Mouse (Mus musculus) MEL (cell line): ENCODE results near the gene Gm44973. TPM values are rescaled to one million over a fixed set of nuclear protein-coding genes. Genes with fewer than 3 reads are reported as not detected.

Source experiments
- DNase-seq: peaks from one replicate; pipeline ENCODE4 v3.0.0; 2011; ENCODE audit warnings: low read depth, low spot score
- H3K27ac ChIP-seq: 2 replicates; pipeline ENCODE4 v1.5.1; 2012; ENCODE audit warnings: low read depth, mild to moderate bottlenecking, control low read depth, low read length, moderate library complexity; ENCODE audit not compliant: control insufficient read depth
- H3K27me3 ChIP-seq, 2 experiments: fragments of 150-350 bp in 1 of 2; sonication (generic) in 1 of 2; 2 replicates each; pipeline ENCODE4 v1.6.1; 2012; ENCODE audit warnings: low read length in 2 of 2, mild to moderate bottlenecking in 2 of 2, improper control_type of control experiment in 1 of 2, moderate library complexity in 1 of 2; ENCODE audit not compliant: insufficient read depth in 2 of 2, control insufficient read depth in 1 of 2
- H3K36me3 ChIP-seq, 2 experiments: 2 replicates each; pipeline ENCODE4 v1.6.1; 2012 to 2014; ENCODE audit warnings: low read length in 2 of 2, improper control_type of control experiment in 1 of 2, inconsistent platforms in 1 of 2, mild to moderate bottlenecking in 1 of 2; ENCODE audit not compliant: insufficient read depth in 2 of 2, control insufficient read depth in 1 of 2
- H3K4me1 ChIP-seq, 2 experiments: fragments of 150-350 bp in 1 of 2; sonication (generic) in 1 of 2; 2 replicates each; pipeline ENCODE4 v1.6.1; 2012; ENCODE audit warnings: low read length in 2 of 2, improper control_type of control experiment in 1 of 2, mild to moderate bottlenecking in 1 of 2; ENCODE audit not compliant: insufficient read depth in 2 of 2, control insufficient read depth in 1 of 2
- H3K4me3 ChIP-seq, 2 experiments: fragments of 150-350 bp in 1 of 2; sonication (generic) in 1 of 2; 2 replicates each; pipeline ENCODE4 v1.5.1; 2012; ENCODE audit warnings: low read depth in 2 of 2, low read length in 2 of 2, mild to moderate bottlenecking in 2 of 2, moderate library complexity in 2 of 2, control low read depth in 1 of 2, improper control_type of control experiment in 1 of 2; ENCODE audit not compliant: control insufficient read depth in 1 of 2, insufficient read depth in 1 of 2
- H3K79me2 ChIP-seq: 2 replicates; pipeline ENCODE4 v1.6.1; 2012; ENCODE audit warnings: mild to moderate bottlenecking, low read length, moderate library complexity; ENCODE audit not compliant: control insufficient read depth, poor library complexity, insufficient read depth
- H3K9ac ChIP-seq: 2 replicates; pipeline ENCODE4 v1.6.1; 2012; ENCODE audit warnings: low read depth, mild to moderate bottlenecking, control low read depth, low read length, moderate library complexity; ENCODE audit not compliant: control insufficient read depth, poor library complexity, severe bottlenecking
- H3K9me3 ChIP-seq: fragments of 150-350 bp; sonication (generic); replicated peaks from 2 replicates; pipeline ENCODE4 v1.6.1; 2012; ENCODE audit warnings: mild to moderate bottlenecking, low read length, improper control_type of control experiment, moderate library complexity; ENCODE audit not compliant: insufficient read depth
- CHD1 ChIP-seq: IDR thresholded peaks from 2 replicates; pipeline ENCODE4 v1.6.1; 2012; ENCODE audit warnings: low read depth, mild to moderate bottlenecking, inconsistent platforms, low read length, improper control_type of control experiment
- CTCF ChIP-seq, 3 experiments: IDR thresholded peaks in 2 of 3; conservative IDR thresholded peaks in 1 of 3; 2 replicates each; pipeline ENCODE4 v1.5.1; 2011 to 2012; ENCODE audit warnings: low read length in 3 of 3, low read depth in 2 of 3, mild to moderate bottlenecking in 2 of 3, improper control_type of control experiment in 1 of 3, inconsistent platforms in 1 of 3, mixed read lengths in 1 of 3, moderate library complexity in 1 of 3; ENCODE audit not compliant: control insufficient read depth in 1 of 3, insufficient read depth in 1 of 3, poor library complexity in 1 of 3, severe bottlenecking in 1 of 3
- E2F4 ChIP-seq: IDR thresholded peaks from 2 replicates; pipeline ENCODE4 v1.6.1; 2011; ENCODE audit warnings: low read depth, low read length, improper control_type of control experiment, borderline replicate concordance
- ELF1 ChIP-seq: IDR thresholded peaks from 2 replicates; pipeline ENCODE4 v1.6.1; 2014; ENCODE audit warnings: low read depth, mild to moderate bottlenecking, inconsistent platforms, low read length, improper control_type of control experiment, moderate library complexity
- GABPA ChIP-seq: IDR thresholded peaks from 2 replicates; pipeline ENCODE4 v1.6.1; 2012; ENCODE audit warnings: low read depth, mild to moderate bottlenecking, inconsistent platforms, low read length, improper control_type of control experiment, moderate library complexity
- HCFC1 ChIP-seq: IDR thresholded peaks from 2 replicates; pipeline ENCODE4 v1.6.1; 2012; ENCODE audit warnings: low read depth, mild to moderate bottlenecking, inconsistent platforms, low read length, improper control_type of control experiment, moderate library complexity
- JUND ChIP-seq: IDR thresholded peaks from 2 replicates; pipeline ENCODE4 v1.6.1; 2011; ENCODE audit warnings: low read depth, mild to moderate bottlenecking, improper control_type of control experiment, low read length
- KAT2A ChIP-seq: conservative IDR thresholded peaks from 2 replicates; pipeline ENCODE4 v1.6.1; 2012; ENCODE audit warnings: low read depth, low read length, improper control_type of control experiment, inconsistent platforms
- MAFK ChIP-seq: IDR thresholded peaks from 2 replicates; pipeline ENCODE4 v1.6.1; 2011; ENCODE audit warnings: low read depth, mild to moderate bottlenecking, low read length, improper control_type of control experiment, borderline replicate concordance
- MAX ChIP-seq: IDR thresholded peaks from 2 replicates; pipeline ENCODE4 v1.6.1; 2011; ENCODE audit warnings: low read length, improper control_type of control experiment
- MAZ ChIP-seq: IDR thresholded peaks from 2 replicates; pipeline ENCODE4 v1.6.1; 2012; ENCODE audit warnings: low read depth, mild to moderate bottlenecking, inconsistent platforms, low read length, improper control_type of control experiment
- MEF2A ChIP-seq: IDR thresholded peaks from 2 replicates; pipeline ENCODE4 v1.6.1; 2014; ENCODE audit warnings: low read depth, mild to moderate bottlenecking, inconsistent platforms, low read length, improper control_type of control experiment; ENCODE audit not compliant: poor library complexity, insufficient replicate concordance, severe bottlenecking; ENCODE audit errors: extremely low read depth
- MXI1 ChIP-seq: IDR thresholded peaks from 2 replicates; pipeline ENCODE4 v1.6.1; 2011; ENCODE audit warnings: mild to moderate bottlenecking, low read depth, low read length, improper control_type of control experiment
- MYB ChIP-seq: IDR thresholded peaks from 2 replicates; pipeline ENCODE4 v1.6.1; 2011; ENCODE audit warnings: mild to moderate bottlenecking, low read depth, low read length, improper control_type of control experiment
- NELFE ChIP-seq: IDR thresholded peaks from 2 replicates; pipeline ENCODE4 v1.6.1; 2011; ENCODE audit warnings: low read depth, low read length, improper control_type of control experiment
- NRF1 ChIP-seq: IDR thresholded peaks from 2 replicates; pipeline ENCODE4 v1.6.1; 2014; ENCODE audit warnings: low read depth, mild to moderate bottlenecking, inconsistent platforms, low read length, improper control_type of control experiment, moderate library complexity; ENCODE audit not compliant: poor library complexity, insufficient read depth, severe bottlenecking
- RCOR1 ChIP-seq: IDR thresholded peaks from 2 replicates; pipeline ENCODE4 v1.6.1; 2012; ENCODE audit warnings: low read depth, mild to moderate bottlenecking, inconsistent platforms, low read length, improper control_type of control experiment
- SIN3A ChIP-seq: IDR thresholded peaks from 2 replicates; pipeline ENCODE4 v1.6.1; 2012; ENCODE audit warnings: low read length, improper control_type of control experiment, inconsistent platforms
- SMC3 ChIP-seq: IDR thresholded peaks from 2 replicates; pipeline ENCODE4 v1.6.1; 2011; ENCODE audit warnings: low read depth, low read length, improper control_type of control experiment
- TAL1 ChIP-seq: IDR thresholded peaks from 2 replicates; pipeline ENCODE4 v1.6.1; 2012; ENCODE audit warnings: mild to moderate bottlenecking, inconsistent platforms, low read length, moderate library complexity, mixed read lengths
- TCF12 ChIP-seq: IDR thresholded peaks from 2 replicates; pipeline ENCODE4 v1.6.1; 2014; ENCODE audit warnings: low read depth, mild to moderate bottlenecking, inconsistent platforms, low read length, improper control_type of control experiment, moderate library complexity
- UBTF ChIP-seq: IDR thresholded peaks from 2 replicates; pipeline ENCODE4 v1.6.1; 2012; ENCODE audit warnings: low read depth, mild to moderate bottlenecking, inconsistent platforms, low read length, improper control_type of control experiment, moderate library complexity, borderline replicate concordance; ENCODE audit not compliant: insufficient read depth
- USF1 ChIP-seq: IDR thresholded peaks from 2 replicates; pipeline ENCODE4 v1.6.1; 2014; ENCODE audit warnings: low read depth, mild to moderate bottlenecking, inconsistent platforms, low read length, improper control_type of control experiment, moderate library complexity
- ZKSCAN1 ChIP-seq: IDR thresholded peaks from 2 replicates; pipeline ENCODE4 v1.6.1; 2012; ENCODE audit warnings: low read depth, mild to moderate bottlenecking, inconsistent platforms, low read length, improper control_type of control experiment, moderate library complexity
- ZNF384 ChIP-seq: IDR thresholded peaks from 2 replicates; pipeline ENCODE4 v1.6.1; 2012; ENCODE audit warnings: low read depth, mild to moderate bottlenecking, inconsistent platforms, low read length, improper control_type of control experiment
- polyA plus RNA-seq, 2 experiments: library from polyadenylated mRNA; stranded (reverse) in 1 of 2; unstranded in 1 of 2; fragments of >175 nt in 1 of 2; fragments of >200 nt in 1 of 2; gene quantifications; 2 replicates each; pipeline versions ENCODE4 v1.2.1 to v1.2.4; 2012; ENCODE audit warnings: low replicate concordance in 2 of 2, low read depth in 1 of 2; ENCODE audit not compliant: insufficient read length in 2 of 2, insufficient read depth in 1 of 2, missing spikeins in 1 of 2
- total RNA-seq: library from RNA; depleted of rRNA; stranded (reverse); fragments of 300-350 nt; gene quantifications from 2 replicates; pipeline ENCODE4 v1.2.3, GENCODE M21; 2012

Gene Gm44973
- total and polyA plus RNA-seq, 3 experiments = 7.9 TPM; not detected in 2

GRCm38 (mm10) chr7:5029946-5030345 lies 14.7 kb downstream of the Gm44973 start:
- Histone ChIP-seq H3K27ac (no peak overlapping the region), H3K9me3 (no peaks in the 10 kb centered on the region), H3K36me3 (peaks cover 0 to 2% of the 10 kb centered on the region in 2 experiments; a peak in 1 of 4 replicates), H3K4me1 (no peaks in the 10 kb centered on the region), H3K4me3 (no peak overlapping the region), H3K79me2 (no peaks in the 10 kb centered on the region; the same call in 1 of the 2 replicates), H3K27me3 (no peaks in the 10 kb centered on the region), H3K9ac (no peak overlapping the region)
- TF ChIP-seq SMC3 (no peak), MYB (no peak), ELF1 (no peak), UBTF (no peak), CHD1 (no peak), KAT2A (no peak), HCFC1 (no peak), ZKSCAN1 (no peak), MAFK (no peak)
- DNase-seq = no peak

GRCm38 (mm10) chr7:5030554-5031275 lies 15.4 kb downstream of the Gm44973 start:
- no peak for TF ChIP-seq MAZ
- no peak for TF ChIP-seq CHD1
- TF ChIP-seq JUND = no peak
- no peak for TF ChIP-seq MXI1
- no peak for TF ChIP-seq GABPA
- TF ChIP-seq, all 39 proteins: peak for 0
- Histone ChIP-seq H3K36me3 (peaks cover 0 to 2% of the 10 kb centered on the region in 2 experiments; a peak in 1 of 4 replicates), H3K27me3 (no peaks in the 10 kb centered on the region), H3K9me3 (no peaks in the 10 kb centered on the region), H3K9ac (no peak overlapping the region), H3K4me1 (no peaks in the 10 kb centered on the region), H3K4me3 (no peak overlapping the region), H3K79me2 (no peaks in the 10 kb centered on the region; the same call in 1 of the 2 replicates), H3K27ac (no peak overlapping the region)
- DNase-seq = no peak

GRCm38 (mm10) chr7:5031496-5031895 lies 16.2 kb downstream of the Gm44973 start:
- Histone ChIP-seq H3K36me3 (peaks cover 0 to 2% of the 10 kb centered on the region in 2 experiments; a peak in 1 of 4 replicates), H3K9ac (no peak overlapping the region), H3K27me3 (no peaks in the 10 kb centered on the region), H3K4me3 (no peak overlapping the region), H3K4me1 (no peaks in the 10 kb centered on the region), H3K79me2 (no peaks in the 10 kb centered on the region; the same call in 1 of the 2 replicates), H3K9me3 (no peaks in the 10 kb centered on the region), H3K27ac (no peak overlapping the region)
- TF ChIP-seq JUND (no peak), CTCF (IDR thresholded peaks at IDR 0.05 in 2 of 3, conservative IDR thresholded peaks at IDR 0.05 in 1 of 3; ENCODE audit: control insufficient read depth in 1 of 3, insufficient read depth in 1 of 3, low read depth in 2 of 3, low read length in 3 of 3, poor library complexity in 1 of 3, severe bottlenecking in 1 of 3) (no peak), SIN3A (no peak), TAL1 (no peak), MEF2A (no peak), USF1 (no peak), NELFE (no peak), MXI1 (no peak), NRF1 (no peak), ZNF384 (no peak), MAFK (no peak), UBTF (no peak), RCOR1 (no peak), MAX (no peak), E2F4 (no peak), TCF12 (no peak)
- DNase-seq = no peak
